Comparison of ENCODE assay signal across 18 mouse cellular contexts in the genomic region with DNA sequence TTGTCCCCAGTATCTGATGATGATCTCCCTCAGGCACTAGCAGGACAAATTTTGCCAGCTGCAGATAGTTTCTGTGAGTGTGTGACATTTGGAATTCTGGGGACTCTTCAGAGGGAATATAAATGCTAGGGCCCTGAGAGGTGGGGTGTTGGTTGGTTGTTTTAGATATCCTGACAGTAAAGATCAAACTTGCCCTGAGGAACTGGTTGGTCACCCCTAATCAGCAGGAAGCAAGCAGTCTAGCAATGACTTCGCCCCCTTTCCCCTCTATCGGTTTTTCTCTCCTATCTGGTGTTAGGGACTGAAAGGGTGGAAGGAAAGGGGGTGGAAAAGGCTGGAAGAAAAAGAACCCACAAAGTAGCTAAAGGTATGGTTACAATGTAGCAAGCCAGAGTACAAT. TPM values are rescaled to one million over a fixed set of nuclear protein-coding genes. Genes with fewer than 3 reads are reported as not detected.
A peak's percentile ranks its signal among the peaks of the same experiment; 100 is the strongest.
DNase-seq lines count a peak whose midpoint lies in the region; ATAC-seq and TF ChIP-seq lines count a peak whose summit lies in the region.
"Had no signal": no experiment of that assay in that cellular context is flagged by ENCODE, and none has a peak within 500 bp of the region (broad histone marks: within the 10 kb centered on the region; RNA-seq: fewer than 3 reads in every experiment).

No protein-coding gene starts in this region.

- no peak overlapping the region for H3K4me2 ChIP-seq in hindbrain, embryonic 13.5 days
- H3K4me2 ChIP-seq in hindbrain, embryonic 14.5 days (replicated peaks) = no peak overlapping the region
- H3K4me2 ChIP-seq in embryonic facial prominence, embryonic 14.5 days (ENCODE audit: low read depth, low read length) = no peak overlapping the region
- H3K4me2 ChIP-seq in liver, postnatal 0 days (ENCODE audit: low read depth, low read length) = peak overlapping the region; percentile 99; the same call in 1 of the 2 replicates

- no peak for ATAC-seq in hindbrain, embryonic 13.5 days (ENCODE audit: low FRiP score)
- no peak for ATAC-seq in hindbrain, embryonic 14.5 days (ENCODE audit: low FRiP score)
- ATAC-seq in embryonic facial prominence, embryonic 14.5 days (ENCODE audit: low read depth) = no peak
- no peak for ATAC-seq in liver, postnatal 0 days

- TF ChIP-seq EP300 in ES-Bruce4 (IDR thresholded peaks at IDR 0.05; ENCODE audit: insufficient read depth, low read depth, low read length) = no peak
- TF ChIP-seq EP300 in liver, postnatal 0 days (IDR thresholded peaks at IDR 0.05; ENCODE audit: low read depth) = no peak; the same call in 1 of the 2 replicates

- no peak for TF ChIP-seq CTCF in ES-Bruce4 (IDR thresholded peaks at IDR 0.05; ENCODE audit: low read depth, low read length)
- no peak for TF ChIP-seq CTCF in liver, postnatal 0 days (IDR thresholded peaks at IDR 0.05; ENCODE audit: low read depth)

- H3K27ac ChIP-seq in hindbrain, embryonic 13.5 days = no peak overlapping the region
- H3K27ac ChIP-seq in hindbrain, embryonic 14.5 days = no peak overlapping the region
- H3K27ac ChIP-seq in ES-Bruce4 (ENCODE audit: insufficient read depth, low read length) = 0 out of 2 replicates have a peak overlapping the region, but pooled peaks have one; percentile 10
- H3K27ac ChIP-seq in embryonic facial prominence, embryonic 14.5 days (replicated peaks; ENCODE audit: low read depth, low read length) = no peak overlapping the region
- no peak overlapping the region for H3K27ac ChIP-seq in liver, postnatal 0 days (ENCODE audit: low read depth)
- H3K27ac ChIP-seq: hindbrain, embryonic 12.5 days had no signal

- H3K4me1 ChIP-seq in hindbrain, embryonic 13.5 days (replicated peaks) = peaks cover 22% of the 10 kb centered on the region
- H3K4me1 ChIP-seq in hindbrain, embryonic 14.5 days (replicated peaks; ENCODE audit: control insufficient read depth, insufficient read depth, low read length) = peaks cover 10% of the 10 kb centered on the region
- peaks cover 2% of the 10 kb centered on the region for H3K4me1 ChIP-seq in ES-Bruce4 (ENCODE audit: control insufficient read depth, insufficient read depth, low read length)
- peaks cover 9% of the 10 kb centered on the region for H3K4me1 ChIP-seq in embryonic facial prominence, embryonic 14.5 days (ENCODE audit: control insufficient read depth, insufficient read depth, low read length)
- peaks cover 30% of the 10 kb centered on the region for H3K4me1 ChIP-seq in liver, postnatal 0 days (ENCODE audit: insufficient read depth)

- no peak for TF ChIP-seq POLR2A in ES-Bruce4 (IDR thresholded peaks at IDR 0.05; ENCODE audit: insufficient read depth, low read length)

- H3K27me3 ChIP-seq in hindbrain, embryonic 13.5 days = peaks cover 8% of the 10 kb centered on the region; the same call in 1 of the 2 replicates
- H3K27me3 ChIP-seq in hindbrain, embryonic 14.5 days (ENCODE audit: control insufficient read depth, insufficient read depth, low read length) = no peaks in the 10 kb centered on the region
- no peaks in the 10 kb centered on the region for H3K27me3 ChIP-seq in ES-Bruce4 (ENCODE audit: control insufficient read depth, insufficient read depth, low read length, poor library complexity, severe bottlenecking)
- H3K27me3 ChIP-seq in embryonic facial prominence, embryonic 14.5 days (replicated peaks; ENCODE audit: control insufficient read depth, insufficient read depth, low read length) = no peaks in the 10 kb centered on the region
- H3K27me3 ChIP-seq in liver, postnatal 0 days (ENCODE audit: insufficient read depth, low read length) = no peaks in the 10 kb centered on the region
- H3K27me3 ChIP-seq: hindbrain, embryonic 12.5 days had no signal

- no peaks in the 10 kb centered on the region for H3K9me3 ChIP-seq in hindbrain, embryonic 13.5 days
- H3K9me3 ChIP-seq in hindbrain, embryonic 14.5 days (ENCODE audit: control insufficient read depth, low read length) = no peaks in the 10 kb centered on the region
- H3K9me3 ChIP-seq in ES-Bruce4 (replicated peaks; ENCODE audit: control insufficient read depth, insufficient read depth, low read length, poor library complexity, severe bottlenecking) = no peaks in the 10 kb centered on the region
- H3K9me3 ChIP-seq in embryonic facial prominence, embryonic 14.5 days (ENCODE audit: control insufficient read depth, low read length) = no peaks in the 10 kb centered on the region
- no peaks in the 10 kb centered on the region for H3K9me3 ChIP-seq in liver, postnatal 0 days (ENCODE audit: low read length)
- H3K9me3 ChIP-seq: hindbrain, embryonic 12.5 days had no signal

- H3K9ac ChIP-seq in hindbrain, embryonic 13.5 days = peak overlapping the region; percentile 90; the same call in 1 of the 2 replicates
- no peak overlapping the region for H3K9ac ChIP-seq in hindbrain, embryonic 14.5 days
- H3K9ac ChIP-seq in ES-Bruce4 (ENCODE audit: low read depth, poor library complexity, severe bottlenecking) = no peak overlapping the region
- 0 out of 2 replicates have a peak overlapping the region, but pooled peaks have one; percentile 84 for H3K9ac ChIP-seq in embryonic facial prominence, embryonic 14.5 days (ENCODE audit: low read depth, low read length)
- no peak overlapping the region for H3K9ac ChIP-seq in liver, postnatal 0 days (replicated peaks)
- H3K9ac ChIP-seq: hindbrain, embryonic 12.5 days had no signal

- WGBS in hindbrain, embryonic 13.5 days = 80% methylated on average over 2 of the region's 2 CpGs
- WGBS in hindbrain, embryonic 14.5 days = 81% methylated on average over 2 of the region's 2 CpGs
- 82% methylated on average over 2 of the region's 2 CpGs for WGBS in embryonic facial prominence, embryonic 14.5 days
- WGBS in liver, postnatal 0 days (ENCODE audit: insufficient replicate concordance) = 45% methylated on average over 2 of the region's 2 CpGs

- no peak overlapping the region for H3K4me3 ChIP-seq in hindbrain, embryonic 13.5 days
- no peak overlapping the region for H3K4me3 ChIP-seq in hindbrain, embryonic 14.5 days (replicated peaks; ENCODE audit: low read length)
- H3K4me3 ChIP-seq in ES-Bruce4 (ENCODE audit: low read depth, low read length) = no peak overlapping the region
- H3K4me3 ChIP-seq in embryonic facial prominence, embryonic 14.5 days (ENCODE audit: low read depth, low read length) = no peak overlapping the region
- H3K4me3 ChIP-seq in liver, postnatal 0 days (ENCODE audit: low read depth, low read length) = no peak overlapping the region

- DNase-seq in hindbrain, embryonic 14.5 days (ENCODE audit: low spot score) = no peak
- DNase-seq in embryonic facial prominence, embryonic 14.5 days (ENCODE audit: low spot score) = no peak
- no peak for DNase-seq in liver, postnatal 0 days
- no peak for DNase-seq in kidney, adult 9 months
- no peak for DNase-seq in c-Kit-positive CD71-positive TER-119-positive erythroid progenitor cells, embryonic 14.5 days (ENCODE audit: low spot score)
- DNase-seq: adrenal gland, postnatal 10 days; cerebellum, adult 9-11 months; embryo, embryonic 11 days; kidney, adult 18-20 months; kidney, postnatal 36 days; lung, adult 18-20 months; lung, postnatal 4 days; right cerebral cortex, postnatal 14 days; thymus, adult 18-20 months had no signal

- H3K36me3 ChIP-seq in hindbrain, embryonic 13.5 days = peaks cover 26% of the 10 kb centered on the region
- peaks cover 33% of the 10 kb centered on the region for H3K36me3 ChIP-seq in hindbrain, embryonic 14.5 days (replicated peaks; ENCODE audit: control insufficient read depth, insufficient read depth)
- peaks cover 26% of the 10 kb centered on the region for H3K36me3 ChIP-seq in ES-Bruce4 (ENCODE audit: control insufficient read depth, insufficient read depth, low read length, poor library complexity, severe bottlenecking)
- peaks cover 15% of the 10 kb centered on the region; the same call in 1 of the 2 replicates for H3K36me3 ChIP-seq in embryonic facial prominence, embryonic 14.5 days (ENCODE audit: control insufficient read depth, insufficient read depth, low read length)
- peaks cover 14% of the 10 kb centered on the region for H3K36me3 ChIP-seq in liver, postnatal 0 days (replicated peaks; ENCODE audit: insufficient read depth, low read length)

RNA-seq across cellular contexts. Expression of a gene that starts 2.0 kb away (rescaled TPM):
- polyA plus RNA-seq in hindbrain, embryonic 13.5 days (2015; fragmentation: Nextera tagmentation; extraction: Ambion mirVana) = 37.2 and 37.7 TPM in 2 replicates
- 28.2 and 29.3 TPM in 2 replicates for polyA plus RNA-seq in hindbrain, embryonic 14.5 days (2014; fragmentation: Nextera tagmentation; extraction: Ambion mirVana)
- polyA plus RNA-seq in ES-Bruce4 (2011; ENCODE audit: insufficient read depth, insufficient read length, low read depth, missing spikeins) = 130 and 134 TPM in 2 replicates
- 25.7 and 27.8 TPM in 2 replicates for polyA plus RNA-seq in embryonic facial prominence, embryonic 14.5 days (2014; fragmentation: Nextera tagmentation; extraction: Ambion mirVana)
- polyA plus RNA-seq in liver, postnatal 0 days (2015; fragmentation: Nextera tagmentation; extraction: Ambion mirVana) = 18.4 and 19.9 TPM in 2 replicates

RNA-seq across cellular contexts. Expression of a gene that starts 5.4 kb away (rescaled TPM):
- 0.23 and 0.40 TPM in 2 replicates for polyA plus RNA-seq in hindbrain, embryonic 13.5 days (2015; fragmentation: Nextera tagmentation; extraction: Ambion mirVana)
- 0.33 and 0.43 TPM in 2 replicates for polyA plus RNA-seq in hindbrain, embryonic 14.5 days (2014; fragmentation: Nextera tagmentation; extraction: Ambion mirVana)
- not detected in 2 replicates for polyA plus RNA-seq in ES-Bruce4 (2011; ENCODE audit: insufficient read depth, insufficient read length, low read depth, missing spikeins)
- polyA plus RNA-seq in embryonic facial prominence, embryonic 14.5 days (2014; fragmentation: Nextera tagmentation; extraction: Ambion mirVana) = 0.39 and 0.64 TPM in 2 replicates
- polyA plus RNA-seq in liver, postnatal 0 days (2015; fragmentation: Nextera tagmentation; extraction: Ambion mirVana) = 9.9 and 10.8 TPM in 2 replicates
- polyA plus RNA-seq: heart, postnatal 0 days had no signal

Comparison
In these comparisons a context has a peak if more than half of its experiments do, and no peak if none do; other contexts are left out.
1. H3K9ac ChIP-seq: peak in hindbrain, embryonic 13.5 days (single experiment) and embryonic facial prominence, embryonic 14.5 days (single experiment); none in hindbrain, embryonic 14.5 days (single experiment), ES-Bruce4 (single experiment) and liver, postnatal 0 days (single experiment).